ENCODE assay signal across 8 mouse cellular contexts in genomic region chr14:11553273-11553665, GRCm38 (mm10). TPM values are rescaled to one million over a fixed set of nuclear protein-coding genes. Genes with fewer than 3 reads are reported as not detected.
A peak's percentile ranks its signal among the peaks of the same experiment; 100 is the strongest.
DNase-seq lines count a peak whose midpoint lies in the region; ATAC-seq and TF ChIP-seq lines count a peak whose summit lies in the region.

Ptprg (plus strand) TSS chr14:11553532.

- H3K4me2 ChIP-seq in forebrain, postnatal 0 days (ENCODE audit: low read depth) = peak within 1 kb of the TSS; percentile 73
- H3K4me2 ChIP-seq in liver, embryonic 12.5 days = peak within 1 kb of the TSS; percentile 64
- H3K4me2 ChIP-seq in neural tube, embryonic 13.5 days = peak within 1 kb of the TSS; percentile 91

- DNase-seq in MN1 (ENCODE audit: low spot score) = peak; percentile 77
- peak; percentile 89 to 90 for DNase-seq in cerebellum, adult 2 months
- peak; percentile 95 for DNase-seq in forebrain, postnatal 0 days
- peak; percentile 90 to 93 for DNase-seq in heart, postnatal 10 days
- DNase-seq in kidney, postnatal 4 days = peak; percentile 88 to 94
- DNase-seq in urinary bladder, postnatal 25 days (ENCODE audit: low spot score) = peak; percentile 74

- H3K4me1 ChIP-seq in cerebellum, adult 2 months (ENCODE audit: control insufficient read depth, insufficient read depth, low read length) = no peaks in the 10 kb centered on the region
- peaks cover 13% of the 10 kb centered on the region; the same call in 1 of the 2 replicates for H3K4me1 ChIP-seq in forebrain, postnatal 0 days (ENCODE audit: insufficient read depth)
- H3K4me1 ChIP-seq in liver, embryonic 12.5 days = 0 out of 2 replicates have a peak, but pooled peaks cover 5% of the 10 kb centered on the region
- peaks cover 35% of the 10 kb centered on the region for H3K4me1 ChIP-seq in neural tube, embryonic 13.5 days (replicated peaks)

- H3K9ac ChIP-seq in forebrain, postnatal 0 days = peak within 1 kb of the TSS; percentile 72
- H3K9ac ChIP-seq in liver, embryonic 12.5 days = peak within 1 kb of the TSS; percentile 61
- peak within 1 kb of the TSS; percentile 90 for H3K9ac ChIP-seq in neural tube, embryonic 13.5 days

- intact Hi-C loops in heart, postnatal 10 days (cut with DNase I) = loop anchor here (5.0 kb wide), 1 partner anchor 329 kb away; no protein-coding TSS in a partner anchor

- WGBS in cerebellum, adult 2 months = under 1% methylated on average over 40 of the region's 40 CpGs
- under 1% methylated on average over 40 of the region's 40 CpGs for WGBS in forebrain, postnatal 0 days
- under 1% methylated on average over 39 of the region's 40 CpGs for WGBS in liver, embryonic 12.5 days (ENCODE audit: insufficient replicate concordance)
- under 1% methylated on average over 40 of the region's 40 CpGs for WGBS in neural tube, embryonic 13.5 days

- no peaks in the 10 kb centered on the region for H3K36me3 ChIP-seq in forebrain, postnatal 0 days (ENCODE audit: insufficient read depth)
- no peaks in the 10 kb centered on the region for H3K36me3 ChIP-seq in liver, embryonic 12.5 days
- H3K36me3 ChIP-seq in neural tube, embryonic 13.5 days = no peaks in the 10 kb centered on the region

- H3K9me3 ChIP-seq in forebrain, postnatal 0 days (ENCODE audit: low read length) = no peaks in the 10 kb centered on the region
- H3K9me3 ChIP-seq in liver, embryonic 12.5 days (replicated peaks) = no peaks in the 10 kb centered on the region
- H3K9me3 ChIP-seq in neural tube, embryonic 13.5 days = no peaks in the 10 kb centered on the region

- H3K27ac ChIP-seq in cerebellum, adult 2 months (ENCODE audit: insufficient read depth, low read length) = peak within 1 kb of the TSS; percentile 80
- H3K27ac ChIP-seq in forebrain, postnatal 0 days (ENCODE audit: low read depth, low read length) = peak within 1 kb of the TSS; percentile 91
- H3K27ac ChIP-seq in liver, embryonic 12.5 days = peak within 1 kb of the TSS; percentile 76
- peak within 1 kb of the TSS; percentile 97 for H3K27ac ChIP-seq in neural tube, embryonic 13.5 days (replicated peaks)

- H3K4me3 ChIP-seq in cerebellum, adult 2 months (replicated peaks; ENCODE audit: insufficient read depth, low read depth, low read length) = peak within 1 kb of the TSS; percentile 97
- H3K4me3 ChIP-seq in forebrain, postnatal 0 days (ENCODE audit: low read depth, low read length) = peak within 1 kb of the TSS; percentile 67
- H3K4me3 ChIP-seq in liver, embryonic 12.5 days = peak within 1 kb of the TSS; percentile 53
- H3K4me3 ChIP-seq in neural tube, embryonic 13.5 days = peak within 1 kb of the TSS; percentile 81

- TF ChIP-seq POLR2A in cerebellum, adult 2 months (IDR thresholded peaks at IDR 0.05; ENCODE audit: borderline replicate concordance, insufficient read depth, low read length) = peak; percentile 55; the same call in 1 of the 2 replicates

- no peaks in the 10 kb centered on the region for H3K27me3 ChIP-seq in cerebellum, adult 2 months (ENCODE audit: control insufficient read depth, insufficient read depth, low read length)
- no peaks in the 10 kb centered on the region for H3K27me3 ChIP-seq in forebrain, postnatal 0 days (ENCODE audit: insufficient read depth, low read length)
- peaks cover 73% of the 10 kb centered on the region for H3K27me3 ChIP-seq in liver, embryonic 12.5 days (replicated peaks)
- H3K27me3 ChIP-seq in neural tube, embryonic 13.5 days = peaks cover 3% of the 10 kb centered on the region; the same call in 1 of the 2 replicates

- TF ChIP-seq CTCF in cerebellum, adult 2 months (IDR thresholded peaks at IDR 0.05; ENCODE audit: borderline replicate concordance, insufficient read depth, low read depth, low read length) = no peak
- 0 out of 2 replicates have a peak, but pooled peaks have one; percentile 6 for TF ChIP-seq CTCF in forebrain, postnatal 0 days (IDR thresholded peaks at IDR 0.05; ENCODE audit: low read depth)

- peak; percentile 84 for ATAC-seq in forebrain, postnatal 0 days
- peak; percentile 63 for ATAC-seq in liver, embryonic 12.5 days
- ATAC-seq in neural tube, embryonic 13.5 days (ENCODE audit: low read depth) = peak; percentile 87

RNA-seq across cellular contexts. Expression of gene Ptprg, which starts in this region (rescaled TPM):
- 22.0 and 24.4 TPM in 2 replicates for polyA plus RNA-seq in cerebellum, adult 2 months (2012; rRNA removed)
- 60.4 and 88.7 TPM in 2 replicates for total RNA-seq in forebrain, postnatal 0 days (2014; rRNA removed)
- polyA plus RNA-seq in forebrain, postnatal 0 days (2015; fragmentation: Nextera tagmentation; extraction: Ambion mirVana) = 18.0 and 28.5 TPM in 2 replicates
- total RNA-seq in heart, postnatal 10 days (2021) = 10 to 100 TPM; 79.8 to 89.9 TPM
- polyA plus RNA-seq in liver, embryonic 12.5 days (2016; fragmentation: Nextera tagmentation; extraction: Ambion mirVana) = 3.9 and 4.8 TPM in 2 replicates
- 38.5 and 45.9 TPM in 2 replicates for polyA plus RNA-seq in neural tube, embryonic 13.5 days (2015; fragmentation: Nextera tagmentation; extraction: Ambion mirVana)

Comparison
In these comparisons a context has a peak if more than half of its experiments do, and no peak if none do; other contexts are left out.
1. Peak in every context shown above with its lines: DNase-seq, ATAC-seq, H3K4me3 ChIP-seq and H3K27ac ChIP-seq.